Mouse (Mus musculus): ENCODE data around the gene Dgki. TPM values are rescaled to one million over a fixed set of nuclear protein-coding genes. Genes with fewer than 3 reads are reported as not detected.

The Dgki gene
- total RNA-seq, 2 experiments from 2014 or later = 1.1 TPM; not detected in 1

DNA sequence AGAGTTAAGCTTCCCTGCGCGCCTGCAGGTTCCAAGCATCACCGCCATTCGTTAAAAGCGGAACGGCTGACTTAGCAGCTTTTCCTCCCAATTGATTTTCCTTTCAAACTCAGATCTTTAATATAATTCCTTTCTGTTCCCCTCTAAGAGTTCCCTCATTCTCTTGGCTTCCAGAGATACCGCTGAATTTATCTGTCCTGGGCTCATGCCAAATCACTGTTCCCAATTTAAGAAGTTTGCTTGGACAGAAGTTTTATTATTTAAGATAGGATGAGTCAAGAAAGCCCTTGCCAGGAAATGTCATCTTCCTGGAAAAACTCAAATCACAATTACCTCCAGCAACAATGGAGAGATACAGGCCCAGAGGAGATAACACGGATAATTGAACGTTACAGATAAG is 326.9 kb downstream of the Dgki start:
- no peak for ATAC-seq (replicated peaks; ENCODE audit: low FRiP score, poor library complexity, severe bottlenecking)

DNA sequence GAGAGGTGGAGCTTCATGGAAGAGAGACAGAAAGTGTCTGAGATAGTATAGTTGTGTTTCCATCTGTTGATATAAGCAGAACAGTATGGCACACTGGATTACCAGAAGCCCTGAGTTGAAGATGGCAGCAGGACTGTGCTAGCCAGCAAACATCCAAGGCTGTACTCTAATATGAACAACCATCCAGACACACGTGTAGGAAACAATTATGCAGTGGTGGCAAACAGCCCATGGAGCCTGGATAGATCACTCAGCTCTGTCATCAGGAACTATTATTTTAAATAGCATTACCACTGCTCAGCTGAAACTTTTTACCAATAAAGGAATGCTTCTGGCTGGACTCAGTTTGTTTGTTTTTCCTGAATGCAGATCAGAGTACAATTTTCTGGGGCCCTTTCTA is 327.5 kb downstream of the Dgki start:
- no peak for ATAC-seq (replicated peaks; ENCODE audit: low FRiP score, poor library complexity, severe bottlenecking)

DNA sequence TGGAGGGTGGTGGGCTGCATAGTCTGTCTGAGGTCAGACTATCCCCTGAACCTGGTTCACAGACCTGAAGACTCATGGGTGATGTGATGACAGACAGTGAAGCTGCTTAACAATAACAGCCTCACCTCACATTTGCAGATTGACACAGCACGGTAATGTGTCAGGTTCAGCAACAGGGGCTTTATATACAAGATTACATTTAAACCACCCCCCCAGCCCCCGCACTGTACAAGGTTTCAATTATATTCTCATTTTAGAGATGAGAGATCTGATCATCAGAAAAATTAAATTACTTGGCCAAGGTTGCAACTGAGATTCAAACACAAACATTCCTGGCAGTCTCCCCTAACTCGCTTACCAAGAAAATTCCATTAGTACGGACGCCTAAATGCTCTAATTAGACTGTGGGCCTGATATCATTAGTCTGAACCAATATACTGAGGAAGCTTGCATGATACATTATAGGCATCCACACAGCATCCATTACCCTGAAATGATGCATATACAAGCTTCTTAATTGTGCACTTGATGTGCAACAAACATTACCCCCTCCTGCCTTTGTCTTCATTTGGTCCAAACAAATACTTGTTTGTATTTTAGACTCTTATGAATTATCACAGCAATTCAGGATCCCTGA is 330.6 kb downstream of the Dgki start:
- ATAC-seq (replicated peaks; ENCODE audit: low FRiP score, poor library complexity, severe bottlenecking) = no peak

DNA sequence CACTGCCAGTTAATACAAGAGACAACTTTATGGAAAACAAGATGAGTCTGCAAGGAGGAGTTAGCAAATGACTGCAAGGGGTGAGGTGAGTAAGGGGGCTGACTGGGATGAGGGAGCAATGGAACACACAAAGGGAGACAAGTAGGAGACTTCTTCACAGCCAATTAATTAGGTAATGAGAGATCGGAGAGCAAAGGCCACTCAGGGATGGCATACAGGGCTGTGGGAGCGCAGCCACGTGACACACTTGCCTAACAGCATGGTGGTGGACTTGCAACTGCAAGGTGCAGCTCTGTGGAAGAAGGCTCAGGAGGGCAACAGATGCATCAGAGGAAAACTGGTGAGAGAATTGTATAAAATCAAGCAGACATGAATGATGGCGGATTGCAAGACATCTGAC is 339.3 kb downstream of the Dgki start:
- ATAC-seq (replicated peaks; ENCODE audit: low FRiP score, poor library complexity, severe bottlenecking) = no peak

DNA sequence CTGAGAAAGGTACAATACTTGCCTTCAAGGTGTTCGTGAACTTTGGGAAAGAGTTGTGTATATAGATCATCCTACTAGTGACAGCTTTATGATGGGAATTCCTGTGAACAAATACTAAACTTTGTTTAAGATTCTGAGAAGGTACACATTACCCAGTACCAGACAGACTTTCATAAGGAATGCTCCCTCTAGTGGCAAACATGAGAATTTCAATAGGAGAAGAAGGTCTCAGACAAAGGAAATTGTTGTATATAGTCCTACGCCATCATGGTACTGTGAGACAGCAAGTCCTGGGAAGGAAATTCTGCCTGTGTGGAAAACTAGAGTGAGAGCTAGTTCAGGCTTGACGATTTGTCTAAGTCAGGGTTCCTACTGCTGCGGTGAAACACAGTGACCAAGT is 344.7 kb downstream of the Dgki start:
- no peak for ATAC-seq (replicated peaks; ENCODE audit: low FRiP score, poor library complexity, severe bottlenecking)

DNA sequence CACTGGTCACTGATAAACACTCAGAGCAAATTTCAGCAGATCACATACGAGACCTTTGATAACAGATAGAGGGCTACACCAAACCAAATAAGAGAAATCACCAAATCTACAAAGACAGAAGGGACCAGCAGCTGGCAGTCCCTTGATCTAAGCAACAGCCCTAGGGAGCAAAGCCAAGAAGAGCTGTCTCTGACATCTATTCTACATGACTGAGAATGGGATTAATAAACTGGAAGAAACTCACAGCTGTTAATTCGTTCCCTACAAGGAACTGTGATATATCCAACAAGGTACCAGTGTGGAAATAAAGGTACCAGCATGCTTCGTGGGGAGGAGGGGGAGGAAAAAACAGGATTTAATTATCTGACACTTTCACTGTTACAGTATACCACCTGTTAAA is 349.3 kb downstream of the Dgki start:
- ATAC-seq (replicated peaks; ENCODE audit: low FRiP score, poor library complexity, severe bottlenecking) = no peak

DNA sequence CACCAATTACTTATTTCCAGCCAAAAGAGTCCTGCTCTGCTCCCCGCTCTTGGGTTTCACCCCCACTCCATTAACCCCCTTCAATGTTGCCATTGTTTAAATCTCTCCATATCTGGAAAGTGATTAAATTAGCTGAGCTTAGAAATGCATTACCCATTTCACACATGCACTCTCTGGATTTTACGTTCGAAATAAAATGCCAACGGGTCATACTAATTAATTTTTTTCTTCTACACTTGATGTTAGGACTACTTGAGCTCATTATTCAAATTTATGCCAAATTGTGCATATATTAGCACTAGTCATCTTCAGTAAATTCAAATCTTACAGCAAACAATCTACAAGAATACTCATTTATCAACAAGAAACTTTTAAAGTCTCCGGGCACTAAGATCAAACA is 352.1 kb downstream of the Dgki start:
- no peak for ATAC-seq (replicated peaks; ENCODE audit: low FRiP score, poor library complexity, severe bottlenecking)

DNA sequence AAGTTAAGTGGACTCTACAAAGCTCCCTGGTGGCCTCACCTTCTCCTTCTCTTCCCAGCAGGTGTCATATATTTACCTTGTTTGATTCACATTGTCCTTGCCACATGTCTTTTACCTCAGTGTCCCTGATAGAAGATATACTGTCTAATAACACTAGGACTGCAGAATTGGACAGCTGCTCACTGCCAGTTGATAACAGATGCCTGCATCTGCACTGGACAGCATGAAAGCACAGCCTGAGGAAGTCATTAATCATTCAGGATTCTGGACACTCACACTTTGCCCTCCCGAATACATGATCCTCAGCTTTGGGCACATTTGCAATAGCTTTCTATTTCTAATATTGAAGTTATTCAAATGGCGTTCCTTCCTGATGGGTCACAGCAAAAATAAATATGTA is 362.5 kb downstream of the Dgki start:
- ATAC-seq (replicated peaks; ENCODE audit: low FRiP score, poor library complexity, severe bottlenecking) = no peak

DNA sequence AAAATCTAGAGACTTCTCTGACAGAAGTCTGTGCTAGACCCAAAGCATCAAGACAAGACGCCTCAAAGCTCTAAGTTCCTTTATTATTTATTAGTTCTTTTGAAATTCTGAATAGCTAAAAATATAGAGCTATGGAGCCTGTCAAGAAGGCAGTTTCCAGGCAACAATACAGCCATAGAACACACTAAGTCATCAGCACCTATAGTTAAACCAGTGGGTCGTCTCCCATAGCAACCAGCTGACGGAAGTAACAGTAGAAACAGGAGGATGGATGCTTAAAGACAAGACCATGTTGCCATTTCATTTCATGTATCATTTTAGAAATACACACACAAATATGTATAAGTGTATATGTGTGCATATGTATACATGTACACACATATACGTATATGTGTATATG is 363.2 kb downstream of the Dgki start:
- no peak for ATAC-seq (replicated peaks; ENCODE audit: low FRiP score, poor library complexity, severe bottlenecking)

DNA sequence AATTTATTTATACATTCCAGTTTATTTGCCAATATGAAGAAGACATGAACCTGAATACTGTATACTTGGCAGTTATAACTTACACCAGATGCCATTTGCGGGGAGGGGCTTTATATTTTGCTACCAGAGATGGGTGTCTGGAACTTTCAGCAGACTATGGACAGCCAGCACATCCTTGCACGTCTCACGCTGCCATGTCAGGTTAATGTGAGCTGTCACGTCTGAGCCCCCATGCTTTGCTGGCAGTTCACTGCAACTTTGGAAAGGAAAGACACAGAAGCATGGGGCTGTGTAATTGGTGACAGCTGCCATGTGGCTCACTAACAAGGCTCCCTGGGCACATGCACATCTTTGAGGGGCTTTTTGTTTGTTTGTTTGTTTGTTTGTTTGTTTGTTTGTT is 368.5 kb downstream of the Dgki start:
- ATAC-seq (replicated peaks; ENCODE audit: low FRiP score, poor library complexity, severe bottlenecking) = no peak

DNA sequence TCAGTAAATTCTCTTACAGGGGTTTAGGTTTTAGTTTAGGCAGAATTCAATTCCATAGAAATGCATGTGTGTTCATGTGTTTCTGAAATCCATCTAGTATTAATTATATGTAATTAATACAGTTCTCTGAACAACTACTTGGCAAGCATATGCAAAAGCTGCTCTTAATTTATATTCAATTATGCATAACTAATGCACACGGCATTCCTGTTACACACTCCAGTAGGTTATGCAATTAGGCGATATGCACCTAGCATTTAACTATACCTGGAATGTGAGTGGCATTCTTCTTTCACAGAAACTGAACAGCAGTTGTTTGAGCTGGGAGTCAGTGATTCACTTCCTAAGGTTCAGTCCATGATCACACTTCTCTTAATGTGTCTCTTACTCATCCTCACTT is 370.2 kb downstream of the Dgki start:
- no peak for ATAC-seq (replicated peaks; ENCODE audit: low FRiP score, poor library complexity, severe bottlenecking)

DNA sequence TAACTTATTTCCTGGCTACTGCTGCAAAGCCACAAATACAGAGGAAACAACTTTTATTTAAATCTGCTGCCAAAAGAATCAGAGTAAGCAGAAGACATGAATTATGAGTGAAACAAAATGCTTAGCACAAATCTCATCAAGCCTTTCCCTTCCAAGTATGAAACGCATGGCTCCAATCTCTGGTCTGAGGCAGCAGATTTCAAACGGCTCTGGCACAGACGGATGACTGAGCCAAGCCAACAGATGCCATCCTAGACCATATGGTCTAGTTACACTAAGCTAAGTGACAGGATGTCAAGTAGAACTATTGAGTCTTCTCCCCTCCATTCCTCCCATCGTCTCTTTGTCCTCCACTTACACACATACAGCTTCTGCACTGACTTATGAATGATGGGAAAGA is 373.5 kb downstream of the Dgki start:
- ATAC-seq (replicated peaks; ENCODE audit: low FRiP score, poor library complexity, severe bottlenecking) = no peak

DNA sequence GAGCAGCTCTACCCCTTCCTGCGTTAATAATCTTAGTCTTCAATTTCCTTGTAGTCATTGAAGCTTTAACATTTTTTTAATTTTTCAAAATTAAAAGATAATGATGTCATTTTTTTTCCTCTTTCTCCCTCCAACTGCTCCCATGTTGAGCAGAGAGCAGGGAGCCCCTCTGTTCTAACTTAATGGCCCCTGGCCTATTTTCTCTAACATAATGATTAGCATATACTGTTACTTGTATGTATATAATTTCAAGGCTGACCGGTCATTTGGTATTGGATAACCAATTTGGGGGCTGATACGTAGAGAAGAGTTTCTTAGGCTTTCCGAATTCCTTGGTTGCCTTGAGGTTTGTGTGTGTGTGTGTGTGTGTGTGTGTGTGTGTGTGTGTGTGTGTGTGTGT is 378.0 kb downstream of the Dgki start:
- no peak for ATAC-seq (replicated peaks; ENCODE audit: low FRiP score, poor library complexity, severe bottlenecking)

DNA sequence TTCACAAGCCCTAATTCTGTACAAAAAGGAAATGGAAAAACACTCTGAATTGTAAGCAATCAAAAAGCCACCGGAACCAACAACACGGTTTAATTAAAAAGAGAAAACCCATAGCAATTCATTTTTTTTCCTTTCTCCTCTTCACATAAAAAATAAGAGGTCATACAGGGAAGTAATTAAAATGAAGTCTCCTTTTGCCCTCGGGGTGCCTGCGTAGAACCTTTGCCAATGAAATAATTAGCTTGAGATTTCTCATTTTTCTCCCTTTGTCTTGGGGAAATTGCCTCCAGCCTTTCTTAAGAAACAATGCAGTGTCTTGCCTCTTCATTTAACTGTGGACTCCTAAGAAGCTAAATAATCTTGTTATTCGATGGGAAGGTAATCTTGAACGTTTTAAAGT is 388.4 kb downstream of the Dgki start:
- ATAC-seq (replicated peaks; ENCODE audit: low FRiP score, poor library complexity, severe bottlenecking) = no peak

DNA sequence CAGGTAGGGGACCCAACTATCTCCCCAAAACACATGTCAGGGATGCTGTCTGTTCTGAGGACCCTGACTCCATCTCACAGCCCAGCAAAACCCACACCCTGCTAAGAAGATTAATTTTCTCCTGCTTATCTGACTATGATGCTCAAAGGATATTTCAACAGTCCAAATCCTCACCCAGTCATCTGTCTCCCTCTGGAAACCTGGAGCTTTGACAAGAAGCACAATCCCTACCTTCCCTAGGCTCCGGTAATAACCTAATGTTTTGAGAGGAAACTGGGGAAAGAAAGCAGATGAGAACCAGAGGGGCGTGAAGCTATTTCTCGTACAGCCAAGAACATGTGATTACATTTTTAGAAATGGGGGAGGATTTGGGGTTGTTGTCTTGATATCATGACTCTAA is 392.8 kb downstream of the Dgki start:
- no peak for ATAC-seq (replicated peaks; ENCODE audit: low FRiP score, poor library complexity, severe bottlenecking)

DNA sequence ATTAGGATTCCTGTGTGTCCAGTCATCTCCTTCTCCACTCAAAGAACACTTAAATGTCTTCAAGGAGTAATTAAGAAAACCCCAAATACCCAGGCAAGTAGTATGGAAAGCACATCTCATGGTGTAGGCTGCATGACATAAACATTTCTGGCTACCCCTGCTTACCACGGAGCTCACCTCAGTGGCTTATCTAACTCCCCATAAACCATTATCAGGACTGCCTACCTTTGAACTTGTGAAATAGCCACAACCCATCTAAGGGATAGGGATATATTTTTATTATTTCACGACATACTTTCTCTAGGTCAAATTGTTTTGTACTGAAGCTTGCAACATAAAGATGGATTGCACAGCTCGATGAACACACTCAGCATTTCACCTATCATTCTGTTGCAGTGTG is 394.0 kb downstream of the Dgki start:
- ATAC-seq (replicated peaks; ENCODE audit: low FRiP score, poor library complexity, severe bottlenecking) = no peak

DNA sequence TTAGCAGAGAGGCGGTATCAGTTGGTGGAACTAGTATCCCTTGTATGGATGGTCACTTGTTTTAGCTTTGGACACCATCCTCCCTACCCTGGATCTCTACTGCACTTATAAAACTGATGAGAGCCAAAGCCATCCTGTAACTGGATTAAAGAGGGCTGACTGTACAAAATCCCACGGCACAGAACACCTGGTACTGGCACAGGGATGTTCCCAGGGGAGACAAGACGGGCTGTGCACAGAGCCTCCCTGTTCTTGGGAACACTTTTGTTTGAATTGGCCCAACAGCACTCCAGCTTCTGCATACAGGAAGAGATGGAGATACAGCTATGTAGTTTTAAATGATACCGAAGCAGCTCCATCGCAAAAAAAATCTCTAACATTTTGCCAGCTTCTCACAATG is 395.1 kb downstream of the Dgki start:
- ATAC-seq (replicated peaks; ENCODE audit: low FRiP score, poor library complexity, severe bottlenecking) = no peak

DNA sequence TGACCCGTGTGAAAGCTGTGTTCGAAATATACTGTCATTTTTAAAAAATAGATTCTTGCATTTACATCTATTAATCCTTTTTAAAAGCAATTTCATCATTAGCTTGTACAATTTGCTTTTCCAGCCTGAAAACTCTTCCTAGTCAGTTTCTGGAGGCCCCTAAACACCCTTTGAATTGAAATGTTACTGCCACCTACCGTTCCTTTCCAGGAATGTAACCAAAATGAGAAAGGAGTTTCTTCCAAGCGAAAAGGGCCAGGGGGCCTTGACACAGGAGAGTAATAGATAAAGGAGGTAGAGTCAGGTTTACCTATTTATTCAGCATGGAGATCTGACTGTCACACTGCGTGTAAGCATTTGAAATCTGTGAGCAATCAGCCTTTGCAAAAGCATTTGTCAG is 396.2 kb downstream of the Dgki start:
- ATAC-seq (replicated peaks; ENCODE audit: low FRiP score, poor library complexity, severe bottlenecking) = no peak

DNA sequence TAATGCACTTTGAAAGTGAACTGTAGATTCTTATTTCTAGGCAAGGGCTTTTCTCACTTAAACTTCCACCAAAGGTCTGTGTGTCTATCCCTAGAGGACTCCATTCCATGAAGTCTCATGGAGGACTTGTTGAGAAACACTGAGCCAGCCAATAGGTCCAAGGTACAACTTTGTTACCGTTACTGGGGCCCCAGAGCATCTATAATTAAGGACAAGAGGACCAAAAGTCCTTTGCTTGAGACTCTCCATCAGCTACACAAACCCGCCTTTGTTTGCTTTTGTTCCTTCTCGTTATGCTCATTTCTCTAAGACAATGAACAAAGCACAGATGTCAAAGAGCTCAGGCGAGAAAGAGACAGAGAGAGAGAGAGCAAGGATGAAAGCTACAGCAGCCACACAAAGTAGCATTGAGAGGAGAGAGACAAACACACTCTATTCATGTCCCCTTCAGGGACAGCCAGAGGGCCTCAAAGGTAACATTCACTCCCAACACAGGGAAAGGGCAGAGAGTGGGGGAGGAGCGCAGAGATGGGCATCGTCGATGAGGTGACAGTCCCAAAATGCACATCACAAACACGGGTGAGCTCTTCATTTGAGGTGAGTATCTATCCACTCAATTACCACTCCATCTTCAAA is 396.7 kb downstream of the Dgki start:
- ATAC-seq (replicated peaks; ENCODE audit: low FRiP score, poor library complexity, severe bottlenecking) = no peak

DNA sequence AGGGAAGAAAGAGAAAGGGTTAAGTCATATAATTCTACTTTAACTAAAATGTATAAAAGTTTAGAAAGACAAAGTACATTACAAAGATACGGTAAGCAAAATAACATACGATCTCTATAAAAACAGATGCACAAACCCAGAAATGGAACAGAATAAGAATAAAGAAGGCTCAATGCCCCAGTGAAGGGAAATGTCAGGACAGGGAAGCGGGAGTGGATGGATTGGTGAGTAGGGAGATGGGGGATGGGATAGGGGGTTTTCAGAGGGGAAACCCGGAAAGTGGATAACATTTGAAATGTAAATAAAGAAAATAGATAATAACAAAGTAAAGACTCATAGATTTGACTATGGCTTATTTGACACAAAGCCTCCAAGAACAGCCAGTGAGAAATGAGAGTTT is 400.1 kb downstream of the Dgki start:
- no peak for ATAC-seq (replicated peaks; ENCODE audit: low FRiP score, poor library complexity, severe bottlenecking)

DNA sequence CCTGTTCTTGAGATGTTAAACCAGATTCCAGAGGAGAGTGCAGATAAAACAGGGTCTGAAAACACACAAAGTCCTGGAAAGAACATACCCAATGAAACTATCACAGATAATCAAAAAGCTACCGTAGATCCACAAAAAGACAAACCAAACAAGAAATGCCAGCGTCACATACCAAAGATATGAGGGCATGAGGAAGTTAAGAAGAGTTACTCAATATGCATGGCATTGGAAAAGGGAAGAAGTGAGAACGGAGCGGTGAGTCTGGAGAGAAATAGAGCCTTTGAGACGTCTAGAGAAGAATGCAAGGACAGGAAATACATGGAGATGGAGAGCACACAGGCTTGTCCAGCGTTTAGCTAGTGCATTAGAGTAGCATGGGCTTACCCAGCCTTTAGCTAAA is 401.6 kb downstream of the Dgki start:
- no peak for ATAC-seq (replicated peaks; ENCODE audit: low FRiP score, poor library complexity, severe bottlenecking)

DNA sequence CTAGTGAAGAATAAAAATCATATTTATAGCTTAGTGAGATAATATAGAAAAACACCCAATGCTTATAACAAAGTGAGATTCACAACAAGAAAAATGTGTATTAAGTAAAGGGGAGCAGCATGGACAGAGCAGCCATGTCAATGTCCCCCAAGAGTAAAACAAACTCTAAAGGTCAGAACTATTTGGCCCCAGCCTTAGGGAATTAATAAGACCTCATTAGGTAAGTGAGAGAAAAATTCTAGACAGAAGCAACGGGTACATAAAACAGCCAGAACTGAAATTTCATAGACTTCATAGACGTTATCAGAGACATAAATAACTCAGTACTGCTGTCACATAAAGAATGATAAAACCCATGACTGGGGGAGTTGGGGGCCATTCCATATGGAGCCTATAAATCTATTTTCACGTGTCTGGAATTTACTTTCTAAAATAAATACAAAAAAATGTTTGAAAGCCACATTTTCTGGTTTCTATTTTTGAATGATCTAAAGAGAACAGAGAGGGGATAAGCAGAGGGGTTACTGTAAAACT is 402.3 kb downstream of the Dgki start:
- ATAC-seq (replicated peaks; ENCODE audit: low FRiP score, poor library complexity, severe bottlenecking) = no peak
